Mouse (Mus musculus): ENCODE measurements around the gene Naif1. TPM values are rescaled to one million over a fixed set of nuclear protein-coding genes. Genes with fewer than 3 reads are reported as not detected.

Naif1 gene
- polyA plus RNA-seq, 1 experiment: 5.2 TPM

- no peak for DNase-seq (ENCODE audit: low read depth)
Measured at GRCm38 (mm10) chr2:32501754-32502324, 51.6 kb downstream of the Naif1 start.

GRCm38 (mm10) chr2:32502843-32503242 is 52.6 kb downstream of the Naif1 start:
- no peak for DNase-seq (ENCODE audit: low read depth)

- no peak for DNase-seq (ENCODE audit: low read depth)
Measured at GRCm38 (mm10) chr2:32503588-32503987, 53.3 kb downstream of the Naif1 start.

GRCm38 (mm10) chr2:32505536-32505935 is 55.3 kb downstream of the Naif1 start:
- DNase-seq (ENCODE audit: low read depth): no peak

Other genes starting within 250 kb of the Naif1 start
- gene Pomt1, start 213.9 kb upstream of the Naif1 start, polyA plus RNA-seq (2012; rRNA removed): 27.7 and 29.2 TPM in 2 replicates
- gene Uck1, start 190.3 kb upstream of the Naif1 start, polyA plus RNA-seq (2012; rRNA removed): 118 and 134 TPM in 2 replicates
- gene Golga2, start 163.1 kb upstream of the Naif1 start, polyA plus RNA-seq (2012; rRNA removed): 43.1 and 46.2 TPM in 2 replicates
- gene Swi5, start 162.4 kb upstream of the Naif1 start, polyA plus RNA-seq (2012; rRNA removed): 293 and 333 TPM in 2 replicates
- gene Ciz1, start 98.1 kb upstream of the Naif1 start, polyA plus RNA-seq (2012; rRNA removed): 150 and 154 TPM in 2 replicates
- 19.7 and 25.0 TPM in 2 replicates for gene Dnm1, start 97.1 kb upstream of the Naif1 start, polyA plus RNA-seq (2012; rRNA removed)
- gene 1110008P14Rik, start 68.5 kb upstream of the Naif1 start, polyA plus RNA-seq (2012; rRNA removed): 470 and 500 TPM in 2 replicates
- 3,887 and 6,444 TPM in 2 replicates for gene Lcn2, start 62.2 kb upstream of the Naif1 start, polyA plus RNA-seq (2012; rRNA removed)
- gene Ptges2, start 54.6 kb upstream of the Naif1 start, polyA plus RNA-seq (2012; rRNA removed): 50.0 and 51.6 TPM in 2 replicates
- gene Slc25a25, start 988 bp downstream of the Naif1 start, polyA plus RNA-seq (2012; rRNA removed): 29.4 and 39.5 TPM in 2 replicates
- gene Fam102a, start 84.9 kb downstream of the Naif1 start, polyA plus RNA-seq (2012; rRNA removed): 23.8 and 31.3 TPM in 2 replicates
- gene Dpm2, start 120.4 kb downstream of the Naif1 start, polyA plus RNA-seq (2012; rRNA removed): 138 and 191 TPM in 2 replicates
- gene Pip5kl1, start 124.3 kb downstream of the Naif1 start, polyA plus RNA-seq (2012; rRNA removed): 0.11 and 0.24 TPM in 2 replicates
- not detected in 2 replicates for gene 9430097D07Rik, start 125.2 kb downstream of the Naif1 start, polyA plus RNA-seq (2012; rRNA removed)
- 40.7 and 48.2 TPM in 2 replicates for gene St6galnac4, start 136.6 kb downstream of the Naif1 start, polyA plus RNA-seq (2012; rRNA removed)
- 44.6 and 46.1 TPM in 2 replicates for gene St6galnac6, start 149.3 kb downstream of the Naif1 start, polyA plus RNA-seq (2012; rRNA removed)
- gene Ak1, start 171.3 kb downstream of the Naif1 start, polyA plus RNA-seq (2012; rRNA removed): 25.9 and 35.2 TPM in 2 replicates
- 109 TPM in 2 replicates for gene Eng, start 196.1 kb downstream of the Naif1 start, polyA plus RNA-seq (2012; rRNA removed)

Data from gonadal fat pad, adult 2 months (tissue).